Mouse (Mus musculus): ENCODE data around the gene Dcaf15.

DNA sequence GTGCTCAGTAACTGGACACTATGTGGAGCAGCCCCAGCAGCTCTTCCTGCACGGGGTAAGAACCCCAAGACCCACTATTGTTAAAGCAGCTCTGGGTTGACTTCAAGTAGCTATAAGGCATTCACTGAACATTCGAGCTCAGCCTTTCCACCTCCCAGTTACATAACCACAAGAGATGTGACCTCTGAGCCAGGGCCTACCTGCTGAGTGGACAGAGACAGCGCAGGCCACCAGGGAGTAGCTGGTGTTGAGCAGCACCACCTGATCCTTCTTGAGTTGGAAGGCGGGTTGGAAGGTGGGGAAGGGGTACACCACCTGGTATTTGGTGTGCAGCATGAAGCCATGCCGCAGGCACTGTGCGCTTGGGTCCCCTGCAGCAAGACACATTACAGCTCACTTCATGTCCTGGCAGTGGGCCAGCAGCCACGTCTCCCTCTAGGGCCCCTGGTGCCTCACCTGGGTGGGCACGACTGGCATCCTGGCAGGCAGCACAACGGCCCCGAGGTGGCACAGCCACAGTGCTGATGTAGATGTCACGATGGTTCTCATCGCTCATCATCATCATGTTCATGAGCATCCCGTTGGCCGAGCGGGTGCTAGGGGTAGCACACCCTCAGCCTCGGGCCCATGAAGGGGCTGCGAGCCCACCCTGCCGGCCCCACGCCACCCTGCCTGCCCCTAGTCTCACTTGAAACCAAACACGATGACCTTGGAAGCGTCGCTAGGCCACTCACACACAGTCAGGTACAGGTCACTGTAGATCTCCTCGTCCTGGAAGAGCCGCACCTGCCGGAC lies 2.9 kb downstream of the Dcaf15 start:
- no peak for TF ChIP-seq CTCF (IDR thresholded peaks at IDR 0.05; ENCODE audit: extremely low read depth, insufficient read length, insufficient replicate concordance, low read depth, low read length)
- TF ChIP-seq POLR2A (IDR thresholded peaks at IDR 0.05; ENCODE audit: low read depth, low read length) = no peak
